Mouse (Mus musculus): ENCODE measurements at regions not wholly inside any gene's neighbourhood (a gene's known extent, or its start where the extent isn't known, plus 50 kb on each side); places are given as distances from the start of the nearest gene placed in this dataset.

DNA sequence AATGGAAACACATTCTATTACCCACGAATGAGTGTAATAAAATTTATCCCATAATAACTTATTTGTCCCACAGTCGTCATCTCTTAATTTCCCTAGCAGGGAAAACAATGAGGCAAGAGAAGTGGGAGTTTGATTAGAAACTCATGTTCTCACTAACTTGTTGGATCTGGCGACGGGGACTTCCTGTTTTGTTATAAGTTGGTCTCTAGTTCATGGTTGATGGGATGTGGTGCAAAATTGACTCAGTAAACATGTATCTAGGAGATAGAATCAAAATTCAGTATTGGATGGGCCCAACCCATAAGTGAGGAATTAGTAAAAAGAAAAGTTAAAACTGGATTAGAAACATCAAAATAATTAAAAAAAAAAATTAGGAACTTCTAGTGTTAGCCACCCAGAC, 227.5 kb downstream of the Gm5426 start:
- DNase-seq (ENCODE audit: low spot score) (no peak), ATAC-seq (replicated peaks; ENCODE audit: low FRiP score, low TSS enrichment, low read depth) (no peak)
- WGBS, result 90% methylated on average over 4 of the region's 4 CpGs
- Histone ChIP-seq H3K9me3 (ENCODE audit: control insufficient read depth, low read length) (no peaks in the 10 kb centered on the region), H3K36me3 (ENCODE audit: control insufficient read depth, insufficient read depth, low read length) (no peaks in the 10 kb centered on the region), H3K4me3 (ENCODE audit: low read depth, low read length) (no peak overlapping the region), H3K4me1 (replicated peaks; ENCODE audit: control insufficient read depth, insufficient read depth, low read length) (no peaks in the 10 kb centered on the region), H3K27me3 (replicated peaks; ENCODE audit: control insufficient read depth, insufficient read depth, low read length) (no peaks in the 10 kb centered on the region), H3K4me2 (ENCODE audit: low read length) (no peak overlapping the region), H3K9ac (ENCODE audit: low read length) (no peak overlapping the region), H3K27ac (ENCODE audit: low read depth) (no peak overlapping the region)

GRCm38 (mm10) chr10:96365101-96365500, 228.7 kb downstream of the Gm5426 start:
- Histone ChIP-seq H3K9me3 (ENCODE audit: control insufficient read depth, low read length) (no peaks in the 10 kb centered on the region), H3K9ac (ENCODE audit: low read length) (no peak overlapping the region), H3K4me1 (replicated peaks; ENCODE audit: control insufficient read depth, insufficient read depth, low read length) (no peaks in the 10 kb centered on the region), H3K4me3 (ENCODE audit: low read depth, low read length) (no peak overlapping the region), H3K27ac (ENCODE audit: low read depth) (no peak overlapping the region), H3K36me3 (ENCODE audit: control insufficient read depth, insufficient read depth, low read length) (no peaks in the 10 kb centered on the region), H3K27me3 (replicated peaks; ENCODE audit: control insufficient read depth, insufficient read depth, low read length) (no peaks in the 10 kb centered on the region), H3K4me2 (ENCODE audit: low read length) (no peak overlapping the region)
- DNase-seq (ENCODE audit: low spot score) (no peak), ATAC-seq (replicated peaks; ENCODE audit: low FRiP score, low TSS enrichment, low read depth) (no peak)
- WGBS, result 47% methylated on average over 3 of the region's 3 CpGs

GRCm38 (mm10) chr10:96366871-96367270, 230.5 kb downstream of the Gm5426 start:
- Histone ChIP-seq H3K4me1 (replicated peaks; ENCODE audit: control insufficient read depth, insufficient read depth, low read length) (no peaks in the 10 kb centered on the region), H3K4me3 (ENCODE audit: low read depth, low read length) (no peak overlapping the region), H3K27me3 (replicated peaks; ENCODE audit: control insufficient read depth, insufficient read depth, low read length) (no peaks in the 10 kb centered on the region), H3K27ac (ENCODE audit: low read depth) (no peak overlapping the region), H3K36me3 (ENCODE audit: control insufficient read depth, insufficient read depth, low read length) (no peaks in the 10 kb centered on the region), H3K9ac (ENCODE audit: low read length) (no peak overlapping the region), H3K4me2 (ENCODE audit: low read length) (no peak overlapping the region), H3K9me3 (ENCODE audit: control insufficient read depth, low read length) (no peaks in the 10 kb centered on the region)
- ATAC-seq (replicated peaks; ENCODE audit: low FRiP score, low TSS enrichment, low read depth) (no peak), DNase-seq (ENCODE audit: low spot score) (no peak)
- WGBS, result 87% methylated on average over 2 of the region's 2 CpGs

DNA sequence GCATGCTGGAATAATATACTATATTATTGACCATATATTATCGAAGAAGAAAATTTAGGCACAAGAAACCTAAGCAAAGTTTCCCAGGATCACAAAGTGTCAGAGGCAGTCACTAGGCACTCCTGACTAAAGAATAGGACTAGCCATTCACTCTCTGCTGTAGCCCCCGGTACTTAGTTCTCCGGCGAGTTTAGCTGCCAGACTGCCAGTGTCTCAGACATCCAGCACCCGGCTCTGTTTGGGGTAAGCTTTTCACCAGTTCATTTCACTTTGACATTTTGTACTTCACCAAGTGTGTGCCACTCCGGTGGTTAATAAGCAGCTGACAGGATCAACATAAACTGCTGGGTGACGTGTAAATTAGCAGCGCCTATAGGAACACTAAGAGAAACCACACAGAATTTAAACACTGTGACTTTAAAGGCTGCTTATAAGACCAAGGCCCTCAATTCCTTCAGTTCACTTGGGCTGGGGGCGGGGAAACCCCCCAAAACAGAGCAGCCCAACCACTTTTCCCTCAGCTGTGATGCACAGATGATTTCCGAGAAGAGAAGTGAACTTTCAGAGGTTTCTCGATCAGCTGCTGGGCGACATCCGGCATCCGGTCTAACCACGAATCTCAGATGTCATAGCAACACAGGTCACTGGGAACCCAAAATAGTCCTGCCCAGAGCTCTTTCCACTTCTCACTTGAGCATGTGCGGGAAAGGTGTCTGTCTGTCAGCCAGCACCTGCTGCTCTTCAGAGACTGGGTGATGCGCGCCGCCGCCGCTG, 234.3 kb downstream of the Gm5426 start:
- ATAC-seq (replicated peaks; ENCODE audit: low FRiP score, low TSS enrichment, low read depth) (no peak), DNase-seq (ENCODE audit: low spot score) (no peak)
- Histone ChIP-seq H3K27ac (ENCODE audit: low read depth) (peak overlapping the region; percentile 22; the same call in 1 of the 2 replicates), H3K4me3 (ENCODE audit: low read depth, low read length) (no peak overlapping the region), H3K27me3 (replicated peaks; ENCODE audit: control insufficient read depth, insufficient read depth, low read length) (no peaks in the 10 kb centered on the region), H3K9ac (ENCODE audit: low read length) (no peak overlapping the region), H3K36me3 (ENCODE audit: control insufficient read depth, insufficient read depth, low read length) (no peaks in the 10 kb centered on the region), H3K4me1 (replicated peaks; ENCODE audit: control insufficient read depth, insufficient read depth, low read length) (peaks cover 12% of the 10 kb centered on the region), H3K4me2 (ENCODE audit: low read length) (no peak overlapping the region), H3K9me3 (ENCODE audit: control insufficient read depth, low read length) (no peaks in the 10 kb centered on the region)
- whole genome bisulfite sequencing, result 67% methylated on average over 21 of the region's 21 CpGs

- no peak for ATAC-seq (replicated peaks; ENCODE audit: low FRiP score, low TSS enrichment, low read depth)
- H3K9me3 ChIP-seq (ENCODE audit: control insufficient read depth, low read length), result no peaks in the 10 kb centered on the region
- H3K27ac ChIP-seq (ENCODE audit: low read depth), result peak overlapping the region; percentile 22; the same call in 1 of the 2 replicates
- H3K36me3 ChIP-seq (ENCODE audit: control insufficient read depth, insufficient read depth, low read length), result no peaks in the 10 kb centered on the region
- peaks cover 12% of the 10 kb centered on the region for H3K4me1 ChIP-seq (replicated peaks; ENCODE audit: control insufficient read depth, insufficient read depth, low read length)
- no peak for DNase-seq (ENCODE audit: low spot score)
- no peaks in the 10 kb centered on the region for H3K27me3 ChIP-seq (replicated peaks; ENCODE audit: control insufficient read depth, insufficient read depth, low read length)
- 78% methylated on average over 14 of the region's 14 CpGs for WGBS
- H3K9ac ChIP-seq (ENCODE audit: low read length), result no peak overlapping the region
- H3K4me2 ChIP-seq (ENCODE audit: low read length), result no peak overlapping the region
- H3K4me3 ChIP-seq (ENCODE audit: low read depth, low read length), result no peak overlapping the region
Measured at GRCm38 (mm10) chr10:96371321-96371653, 234.9 kb downstream of the Gm5426 start.

- H3K27me3 ChIP-seq (replicated peaks; ENCODE audit: control insufficient read depth, insufficient read depth, low read length), result no peaks in the 10 kb centered on the region
- no peak overlapping the region for H3K4me3 ChIP-seq (ENCODE audit: low read depth, low read length)
- no peaks in the 10 kb centered on the region for H3K9me3 ChIP-seq (ENCODE audit: control insufficient read depth, low read length)
- no peak for ATAC-seq (replicated peaks; ENCODE audit: low FRiP score, low TSS enrichment, low read depth)
- no peaks in the 10 kb centered on the region for H3K36me3 ChIP-seq (ENCODE audit: control insufficient read depth, insufficient read depth, low read length)
- peak overlapping the region; percentile 81 for H3K27ac ChIP-seq (ENCODE audit: low read depth)
- WGBS, result 27% methylated on average over 11 of the region's 11 CpGs
- peak; percentile 69 for DNase-seq (ENCODE audit: low spot score)
- no peak overlapping the region for H3K4me2 ChIP-seq (ENCODE audit: low read length)
- H3K9ac ChIP-seq (ENCODE audit: low read length), result no peak overlapping the region
- H3K4me1 ChIP-seq (replicated peaks; ENCODE audit: control insufficient read depth, insufficient read depth, low read length), result peaks cover 12% of the 10 kb centered on the region
Measured at GRCm38 (mm10) chr10:96372616-96373346, 236.4 kb downstream of the Gm5426 start.

GRCm38 (mm10) chr10:96373481-96373880, 237.1 kb downstream of the Gm5426 start:
- no peaks in the 10 kb centered on the region for H3K36me3 ChIP-seq (ENCODE audit: control insufficient read depth, insufficient read depth, low read length)
- WGBS, result 55% methylated on average over 7 of the region's 7 CpGs
- no peak overlapping the region for H3K9ac ChIP-seq (ENCODE audit: low read length)
- peak overlapping the region; percentile 81 for H3K27ac ChIP-seq (ENCODE audit: low read depth)
- no peaks in the 10 kb centered on the region for H3K27me3 ChIP-seq (replicated peaks; ENCODE audit: control insufficient read depth, insufficient read depth, low read length)
- H3K4me3 ChIP-seq (ENCODE audit: low read depth, low read length), result no peak overlapping the region
- ATAC-seq (replicated peaks; ENCODE audit: low FRiP score, low TSS enrichment, low read depth), result no peak
- H3K4me2 ChIP-seq (ENCODE audit: low read length), result no peak overlapping the region
- peaks cover 12% of the 10 kb centered on the region for H3K4me1 ChIP-seq (replicated peaks; ENCODE audit: control insufficient read depth, insufficient read depth, low read length)
- no peak for DNase-seq (ENCODE audit: low spot score)
- no peaks in the 10 kb centered on the region for H3K9me3 ChIP-seq (ENCODE audit: control insufficient read depth, low read length)

DNA sequence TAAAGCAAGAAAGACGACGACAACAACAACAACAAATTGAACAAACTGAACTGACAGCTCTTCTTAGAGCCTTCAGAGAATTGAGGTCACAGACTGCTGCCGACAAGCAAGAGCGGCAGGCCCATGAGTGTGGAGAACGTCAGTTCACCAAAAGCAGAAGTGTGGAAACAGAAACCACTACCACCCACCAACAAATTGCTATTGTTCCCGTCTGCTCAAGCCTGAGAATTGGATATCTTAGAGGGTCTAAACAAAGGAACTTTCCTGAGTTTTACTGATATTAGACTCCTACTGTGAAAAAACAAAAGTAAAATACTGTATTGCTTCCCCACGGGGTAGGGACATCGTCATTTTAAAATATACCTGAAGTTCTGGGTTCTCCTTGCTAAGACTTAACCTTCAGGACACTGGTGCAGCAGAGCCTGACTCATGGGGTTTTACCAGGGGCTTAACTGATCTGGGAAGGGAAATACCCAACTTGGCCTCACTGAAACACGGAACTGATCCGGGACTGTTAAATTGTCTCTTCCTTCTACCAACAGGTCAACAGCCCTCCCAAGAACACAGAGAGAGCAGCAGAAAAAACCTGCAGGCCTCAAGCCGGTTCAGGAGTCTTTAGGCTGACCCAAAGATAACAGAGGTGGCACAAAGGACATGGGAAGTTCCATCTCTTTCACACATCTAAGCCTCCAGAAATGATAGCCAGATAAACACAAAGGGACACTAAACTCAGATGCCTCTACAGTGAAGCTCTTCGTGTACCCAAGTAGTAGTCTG, 238.1 kb downstream of the Gm5426 start:
- H3K36me3 ChIP-seq (ENCODE audit: control insufficient read depth, insufficient read depth, low read length), result no peaks in the 10 kb centered on the region
- ATAC-seq (replicated peaks; ENCODE audit: low FRiP score, low TSS enrichment, low read depth), result no peak
- no peak overlapping the region for H3K4me3 ChIP-seq (ENCODE audit: low read depth, low read length)
- peak overlapping the region; percentile 81; the same call in 1 of the 2 replicates for H3K27ac ChIP-seq (ENCODE audit: low read depth)
- H3K9ac ChIP-seq (ENCODE audit: low read length), result no peak overlapping the region
- no peak for DNase-seq (ENCODE audit: low spot score)
- H3K4me2 ChIP-seq (ENCODE audit: low read length), result no peak overlapping the region
- no peaks in the 10 kb centered on the region for H3K27me3 ChIP-seq (replicated peaks; ENCODE audit: control insufficient read depth, insufficient read depth, low read length)
- H3K4me1 ChIP-seq (replicated peaks; ENCODE audit: control insufficient read depth, insufficient read depth, low read length), result peaks cover 16% of the 10 kb centered on the region
- no peaks in the 10 kb centered on the region for H3K9me3 ChIP-seq (ENCODE audit: control insufficient read depth, low read length)
- 85% methylated on average over 12 of the region's 12 CpGs for WGBS
